Mouse (Mus musculus) embryonic fibroblast, embryonic 13.5 days (primary cell): Measurements from ENCODE around the gene Gins2. TPM values are rescaled to one million over a fixed set of nuclear protein-coding genes. Genes with fewer than 3 reads are reported as not detected.

Source experiments
- H3K27ac ChIP-seq: 2 replicates; pipeline ENCODE4 v1.5.1; 2012; ENCODE audit warnings: low read length, control low read depth, inconsistent platforms; ENCODE audit not compliant: insufficient read depth
- H3K4me1 ChIP-seq: 2 replicates; pipeline ENCODE4 v1.6.1; 2011; ENCODE audit warnings: low read length; ENCODE audit not compliant: control insufficient read depth, insufficient read depth
- H3K4me3 ChIP-seq: 2 replicates; pipeline ENCODE4 v1.5.1; 2011; ENCODE audit warnings: mild to moderate bottlenecking, control low read depth, low read length; ENCODE audit not compliant: insufficient read depth
- CTCF ChIP-seq: IDR thresholded peaks from 2 replicates; pipeline ENCODE4 v1.5.1; 2011; ENCODE audit warnings: mild to moderate bottlenecking, control low read depth, low read length, moderate library complexity, borderline replicate concordance; ENCODE audit not compliant: insufficient read depth
- POLR2A ChIP-seq: IDR thresholded peaks from 2 replicates; pipeline ENCODE4 v1.6.1; 2011; ENCODE audit warnings: low read depth, mild to moderate bottlenecking, control low read depth, low read length, moderate library complexity
- polyA plus RNA-seq: library from polyadenylated mRNA; stranded (reverse); fragments of >200 nt; gene quantifications from 2 replicates; pipeline ENCODE4 v1.2.4, GENCODE M21; 2011; ENCODE audit warnings: low read depth; ENCODE audit not compliant: missing spikeins, insufficient read length

Gins2 gene
- polyA plus RNA-seq, 1 experiment, result 31.3 TPM

DNA sequence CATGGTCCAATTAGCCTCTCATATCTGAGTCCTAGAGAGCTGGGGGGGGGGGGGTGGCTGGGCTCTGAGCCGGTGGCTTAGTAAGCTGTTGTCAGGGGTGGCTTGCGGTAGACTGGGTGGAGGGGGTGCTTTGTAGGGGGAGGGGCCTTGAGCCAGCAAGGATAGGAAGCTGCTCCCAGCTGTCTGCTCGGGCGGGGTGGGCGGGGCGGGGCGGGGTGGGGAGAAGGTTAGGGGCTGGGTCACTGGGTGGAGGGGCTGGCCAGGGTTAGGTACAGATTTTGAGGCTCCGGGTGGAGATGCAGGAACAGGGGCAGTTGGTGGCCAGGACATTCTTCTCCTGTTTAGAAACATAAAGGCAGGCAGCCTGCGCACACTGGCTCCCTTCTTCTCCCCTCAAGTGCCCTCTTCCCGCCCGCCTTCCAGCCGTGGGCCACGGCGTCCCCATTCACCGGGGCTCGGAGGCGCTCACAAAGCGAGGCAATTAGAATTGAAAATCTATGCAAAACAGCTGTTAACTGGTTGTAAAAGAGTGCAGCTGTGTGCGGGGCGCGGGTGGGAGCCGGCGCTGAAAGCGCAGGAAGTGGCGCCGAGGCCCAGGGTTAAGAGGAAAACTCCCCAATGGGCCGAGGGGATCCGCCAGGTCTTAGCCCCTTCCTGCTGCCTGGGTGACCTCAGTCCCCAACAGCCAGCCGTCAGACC is 56.4 kb downstream of the Gins2 start:
- TF ChIP-seq POLR2A (no peak), CTCF (no peak)
- no peak overlapping the region for H3K27ac ChIP-seq
- peaks cover 5% of the 10 kb centered on the region; the same call in 1 of the 2 replicates for H3K4me1 ChIP-seq
- H3K4me3 ChIP-seq, result no peak overlapping the region

DNA sequence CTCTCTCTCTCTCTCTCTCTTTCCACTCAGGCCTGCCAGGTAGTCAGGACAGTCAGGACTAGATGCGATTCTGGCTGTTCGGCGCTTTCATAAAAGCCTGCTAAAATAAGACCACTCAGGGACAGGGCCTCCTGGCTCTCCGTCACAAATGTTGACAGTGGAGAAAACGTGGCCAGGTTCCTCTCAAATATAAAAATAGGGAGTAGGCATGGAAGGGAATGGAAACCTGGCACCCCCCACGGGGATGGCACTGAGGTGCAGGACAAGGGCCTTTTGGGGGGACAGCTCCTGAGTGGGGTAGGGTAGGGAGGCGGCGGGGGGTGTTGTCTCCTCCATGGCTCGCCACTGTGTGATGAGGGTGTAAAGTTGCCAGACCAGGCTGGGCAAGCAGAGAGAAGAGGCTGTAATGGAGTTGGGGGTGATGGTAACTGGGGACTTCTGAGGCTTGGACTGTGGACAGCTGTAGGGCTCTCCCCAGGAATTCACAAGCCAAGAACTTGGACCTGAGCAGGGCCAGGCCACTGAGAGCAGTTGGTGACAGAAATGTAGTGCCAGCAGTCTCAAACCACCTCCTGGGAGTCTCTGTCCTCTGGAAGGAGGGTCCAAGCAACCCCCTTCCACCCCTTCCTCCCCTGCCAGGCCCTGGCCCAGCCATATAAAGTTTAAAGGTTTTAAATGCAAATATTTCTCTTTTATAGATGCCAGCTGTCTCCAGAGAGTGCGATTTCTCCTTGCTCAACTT is 57.2 kb downstream of the Gins2 start:
- H3K4me3 ChIP-seq, result no peak overlapping the region
- TF ChIP-seq CTCF, result no peak
- TF ChIP-seq POLR2A, result no peak

DNA sequence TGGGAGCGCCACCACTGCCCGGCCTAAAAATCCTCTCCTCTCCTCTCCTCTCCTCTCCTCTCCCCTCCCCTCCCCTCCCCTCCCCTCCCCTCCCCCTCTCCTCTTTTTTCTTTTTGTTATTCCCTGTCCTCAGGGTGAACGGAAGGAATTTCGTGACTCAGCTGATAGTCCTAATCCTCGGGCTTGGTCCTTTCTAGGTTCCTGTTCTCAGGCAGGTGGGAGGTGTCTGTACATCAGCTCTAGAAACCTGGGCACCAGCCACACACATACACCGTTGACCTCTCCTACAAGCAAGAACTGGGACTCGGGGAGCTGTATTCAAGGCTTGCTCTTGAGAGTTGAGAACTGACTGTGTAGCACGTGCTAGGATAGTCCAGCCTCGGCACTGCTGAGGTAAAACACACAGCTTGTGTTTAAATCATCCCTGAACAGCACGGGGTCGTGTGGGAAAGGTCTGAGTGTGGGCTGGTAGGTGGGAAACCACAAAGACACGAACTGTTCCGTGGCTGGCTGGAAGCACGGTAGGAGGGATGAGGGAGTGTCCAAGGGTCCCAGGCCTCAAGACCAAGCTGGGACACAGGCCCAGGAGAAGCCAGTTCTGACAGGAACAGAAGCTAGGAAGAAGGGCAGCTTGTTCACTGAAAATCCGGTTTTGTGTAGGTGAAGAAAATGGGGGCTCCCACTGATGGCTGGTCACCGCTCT is 58.0 kb downstream of the Gins2 start:
- Histone ChIP-seq H3K4me1 (peaks cover 5% of the 10 kb centered on the region; the same call in 1 of the 2 replicates), H3K4me3 (no peak overlapping the region), H3K27ac (no peak overlapping the region)
- TF ChIP-seq POLR2A (no peak), CTCF (no peak)

More for the DNA sequence above, 57.2 kb downstream of the Gins2 start:
- peaks cover 5% of the 10 kb centered on the region; the same call in 1 of the 2 replicates for H3K4me1 ChIP-seq
- no peak overlapping the region for H3K27ac ChIP-seq

DNA sequence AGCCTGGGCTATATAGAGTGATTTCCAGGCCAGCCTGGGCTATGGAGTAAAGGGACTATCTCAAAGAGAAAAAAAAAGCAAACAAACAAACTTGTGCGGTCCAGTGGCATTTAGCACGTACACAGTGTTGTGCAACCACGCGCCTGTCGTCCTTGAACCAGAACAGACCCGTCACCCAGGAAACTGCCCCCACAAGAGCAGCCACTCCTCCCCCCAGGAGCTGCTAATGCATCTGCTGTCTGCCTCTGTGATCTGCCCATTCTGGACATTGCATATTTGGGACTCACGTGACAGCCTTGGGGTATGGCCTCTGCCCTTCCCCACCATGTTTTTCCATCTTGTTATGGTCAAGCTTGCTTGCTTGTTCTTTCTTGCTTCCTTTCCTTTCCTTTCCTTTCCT is 59.9 kb downstream of the Gins2 start:
- H3K4me3 ChIP-seq, result no peak overlapping the region
- H3K27ac ChIP-seq, result no peak overlapping the region
- no peak for TF ChIP-seq CTCF
- no peak for TF ChIP-seq POLR2A
- peaks cover 5% of the 10 kb centered on the region; the same call in 1 of the 2 replicates for H3K4me1 ChIP-seq

Other genes with a start within 250 kb of the Gins2 start
- gene 1190005I06Rik, start 58.3 kb upstream of the Gins2 start, polyA plus RNA-seq, result 0.75 and 2.2 TPM in 2 replicates
- 1.2 TPM in 1 of 2 replicates, not detected in the other for gene Gm27021, start 78.8 kb upstream of the Gins2 start, polyA plus RNA-seq
- 409 and 465 TPM in 2 replicates for gene Cox4i1, start 78.9 kb upstream of the Gins2 start, polyA plus RNA-seq
- gene Emc8, start 79.3 kb upstream of the Gins2 start, polyA plus RNA-seq, result 53.5 and 55.9 TPM in 2 replicates
- 0.39 TPM in 1 of 2 replicates, not detected in the other for gene Irf8, start 147.1 kb upstream of the Gins2 start, polyA plus RNA-seq